Mouse (Mus musculus) thymus, adult 2 months (tissue): ENCODE data around the gene Trpc3.

ENCODE experiments used
- CTCF ChIP-seq: fragments of 200-500 bp; IDR thresholded peaks from 2 replicates; pipeline ENCODE4 v1.5.1; 2012; ENCODE audit warnings: mild to moderate bottlenecking, control low read depth, low read length, moderate library complexity, borderline replicate concordance; ENCODE audit not compliant: control insufficient read depth, poor library complexity, insufficient read depth; ENCODE audit errors: extremely low read depth
- POLR2A ChIP-seq: fragments of 200-500 bp; IDR thresholded peaks from 2 replicates; pipeline ENCODE4 v1.6.1; 2012; ENCODE audit warnings: mild to moderate bottlenecking, low read length, control low read depth, moderate library complexity; ENCODE audit not compliant: control insufficient read depth, poor library complexity, insufficient read depth; ENCODE audit errors: extremely low read depth

DNA sequence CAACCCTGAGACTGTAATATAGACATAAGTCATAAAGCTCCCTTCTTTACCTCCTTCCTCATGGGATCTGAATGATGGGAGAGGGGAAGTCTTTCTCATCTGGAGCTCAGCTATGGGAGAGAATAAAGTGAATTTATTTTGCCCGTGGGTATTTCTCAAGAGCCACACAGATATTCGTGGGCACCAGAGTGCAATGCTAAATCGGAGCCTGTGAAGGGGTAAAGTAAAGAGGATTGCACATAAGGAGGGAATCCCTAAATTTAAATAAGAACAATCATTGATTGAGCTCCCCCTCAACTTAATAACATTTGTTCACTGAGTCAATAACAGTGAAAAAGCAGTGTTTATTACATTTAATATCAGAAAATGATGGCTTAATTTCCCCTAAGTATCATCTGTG, 19.6 kb upstream of the Trpc3 start:
- no peak for TF ChIP-seq CTCF
- no peak for TF ChIP-seq POLR2A
